Mouse (Mus musculus) spleen, postnatal 4 days (tissue): ENCODE measurements around the gene Cntnap1.

Source experiments
- DNase-seq, 2 experiments: peaks; one replicate each; pipeline ENCODE4 v3.0.0; 2022; ENCODE audit warnings: low spot score in 2 of 2

The Cntnap1 gene

GRCm38 (mm10) chr11:101182771-101183517, 12.6 kb downstream of the Cntnap1 start:
- no peak for DNase-seq

DNA sequence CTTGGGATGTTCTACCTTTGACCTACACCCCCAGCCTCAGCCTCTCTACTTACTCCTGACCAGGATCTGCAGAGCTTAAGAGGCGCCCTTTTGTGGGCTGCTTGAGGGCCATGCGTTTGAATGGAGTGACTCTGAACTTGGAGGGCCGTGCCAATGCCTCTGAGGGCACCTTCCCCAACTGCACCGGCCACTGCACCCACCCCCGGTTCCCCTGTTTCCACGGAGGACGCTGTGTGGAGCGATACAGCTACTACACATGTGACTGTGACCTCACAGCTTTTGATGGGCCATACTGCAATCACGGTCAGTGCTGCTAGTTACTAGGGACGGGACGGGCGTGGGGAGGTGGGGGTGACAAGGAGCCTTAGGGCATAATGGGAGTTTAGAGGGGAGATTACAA, 14.7 kb downstream of the Cntnap1 start:
- DNase-seq: no peak

DNA sequence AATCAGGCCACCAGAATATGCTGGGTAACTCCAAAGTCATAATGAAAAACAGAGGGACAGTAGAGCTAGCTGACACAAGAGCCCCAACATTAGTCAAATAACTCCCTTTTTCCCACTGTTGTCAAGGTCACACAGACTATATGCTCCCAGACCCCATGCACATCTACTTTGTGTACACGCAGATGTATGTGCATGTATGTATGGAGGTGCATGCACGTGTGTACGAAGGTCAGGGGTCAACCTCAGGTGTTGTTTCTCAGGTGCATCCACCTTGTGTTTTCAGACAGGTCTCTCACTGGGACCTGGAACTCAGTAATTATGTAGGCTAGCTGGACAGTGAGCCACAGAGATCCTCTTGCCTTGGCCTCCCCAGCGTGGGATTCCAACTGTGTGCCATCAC, 15.1 kb downstream of the Cntnap1 start:
- no peak for DNase-seq

GRCm38 (mm10) chr11:101186526-101187247, 16.4 kb downstream of the Cntnap1 start:
- DNase-seq: no peak

DNA sequence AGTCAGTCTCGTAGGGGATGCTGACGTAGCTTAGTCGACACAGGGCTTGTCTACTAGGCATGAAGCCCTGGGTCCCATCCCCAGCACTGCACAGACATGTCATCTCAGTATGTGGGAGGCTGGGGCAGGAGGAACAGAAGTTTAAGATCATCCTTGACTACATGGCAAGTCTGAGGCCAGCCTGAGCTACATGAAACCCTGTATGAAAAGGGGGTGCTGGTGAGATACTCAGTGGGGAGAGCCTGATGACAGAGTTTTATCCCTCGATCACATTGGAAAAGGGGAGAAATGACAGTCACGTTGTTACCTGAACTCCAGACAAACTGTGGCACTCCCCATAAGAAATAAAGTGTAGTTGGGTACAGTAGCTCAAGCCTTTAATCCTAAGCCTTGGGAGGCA, 17.2 kb downstream of the Cntnap1 start:
- no peak for DNase-seq

GRCm38 (mm10) chr11:101188166-101188805, 18.0 kb downstream of the Cntnap1 start:
- no peak for DNase-seq

DNA sequence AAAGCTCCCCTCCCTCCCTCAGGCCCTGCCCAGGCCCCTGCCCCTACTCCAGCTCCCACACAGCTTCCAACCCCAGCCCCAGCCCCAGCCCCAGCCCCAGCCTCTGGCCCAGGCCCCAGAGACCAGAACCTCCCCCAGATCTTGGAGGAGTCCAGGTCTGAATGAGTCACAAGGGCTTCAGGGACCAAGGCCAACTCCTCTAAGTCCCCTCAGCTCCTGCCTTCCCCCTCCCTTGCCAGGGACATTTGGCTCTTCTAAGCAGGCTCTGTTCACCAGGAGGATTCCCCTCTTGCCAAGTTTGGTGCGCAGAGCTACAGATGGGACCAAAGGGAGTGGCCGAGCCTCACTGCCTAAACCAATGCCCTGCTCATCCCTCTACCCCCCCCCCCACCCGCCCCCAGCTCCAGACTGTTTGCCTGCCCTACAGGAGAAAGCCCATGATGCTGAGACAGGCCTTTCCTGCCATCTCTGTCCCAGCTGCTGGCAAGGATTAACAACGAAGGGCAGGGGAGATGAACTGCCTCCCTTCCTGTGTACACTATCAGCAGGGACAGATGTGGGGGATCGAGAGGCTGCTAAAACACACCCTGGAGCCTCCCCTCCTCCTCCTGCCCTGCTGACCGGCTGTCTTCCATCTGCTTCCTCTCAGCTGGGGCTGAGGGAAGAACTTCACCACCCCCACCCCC, 19.3 kb downstream of the Cntnap1 start:
- DNase-seq: peak in 1 of 2 experiments; percentile 67

GRCm38 (mm10) chr11:101190181-101190912, 20.0 kb downstream of the Cntnap1 start:
- peak in 1 of 2 experiments; percentile 50 for DNase-seq

DNA sequence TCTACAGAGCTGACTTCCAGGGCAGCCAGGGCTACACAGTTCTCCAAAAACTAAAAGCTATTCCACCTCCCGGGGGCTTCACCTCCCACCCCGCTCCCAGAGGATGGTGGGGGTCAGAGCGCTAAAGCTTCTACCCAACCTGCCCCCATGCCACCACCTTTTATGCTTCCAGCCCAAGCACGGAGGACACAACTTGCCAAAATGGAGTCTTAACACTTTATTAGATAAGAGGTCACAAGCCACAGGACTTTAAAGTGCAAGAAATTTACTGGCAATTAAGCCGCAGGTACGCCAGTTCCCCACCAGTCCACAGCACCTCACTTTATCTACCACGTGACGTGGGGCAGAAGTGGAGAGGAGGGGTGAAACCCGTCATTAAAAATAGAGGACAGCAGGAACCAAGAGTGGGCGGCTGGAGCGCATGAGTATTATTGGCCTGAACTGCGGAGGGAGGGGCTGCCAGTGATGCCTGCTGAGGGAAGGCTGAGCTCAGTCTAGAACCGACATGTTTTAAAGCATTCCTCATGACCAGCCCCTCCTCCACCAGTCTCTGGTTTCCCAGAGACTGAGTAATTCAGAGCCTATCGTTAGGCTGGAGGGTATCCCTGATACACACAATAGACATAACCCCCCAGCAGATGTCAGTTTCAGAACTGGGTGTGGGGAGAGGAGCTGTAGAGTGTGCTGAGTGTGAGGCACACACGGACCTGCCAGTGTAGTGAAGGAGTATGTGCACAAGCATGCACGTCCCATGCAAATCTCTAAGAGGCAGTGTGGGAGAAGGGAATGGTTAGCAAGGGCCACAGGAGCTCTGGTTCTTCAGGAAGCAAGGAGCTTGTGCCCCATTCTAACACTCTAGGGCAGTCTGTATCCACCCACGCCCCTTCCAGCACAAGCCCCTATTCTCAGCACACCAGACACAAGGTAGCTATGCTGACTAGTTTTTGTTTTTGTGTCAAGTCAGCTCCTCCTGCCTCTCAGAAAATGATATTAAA, 20.9 kb downstream of the Cntnap1 start:
- no peak for DNase-seq

DNA sequence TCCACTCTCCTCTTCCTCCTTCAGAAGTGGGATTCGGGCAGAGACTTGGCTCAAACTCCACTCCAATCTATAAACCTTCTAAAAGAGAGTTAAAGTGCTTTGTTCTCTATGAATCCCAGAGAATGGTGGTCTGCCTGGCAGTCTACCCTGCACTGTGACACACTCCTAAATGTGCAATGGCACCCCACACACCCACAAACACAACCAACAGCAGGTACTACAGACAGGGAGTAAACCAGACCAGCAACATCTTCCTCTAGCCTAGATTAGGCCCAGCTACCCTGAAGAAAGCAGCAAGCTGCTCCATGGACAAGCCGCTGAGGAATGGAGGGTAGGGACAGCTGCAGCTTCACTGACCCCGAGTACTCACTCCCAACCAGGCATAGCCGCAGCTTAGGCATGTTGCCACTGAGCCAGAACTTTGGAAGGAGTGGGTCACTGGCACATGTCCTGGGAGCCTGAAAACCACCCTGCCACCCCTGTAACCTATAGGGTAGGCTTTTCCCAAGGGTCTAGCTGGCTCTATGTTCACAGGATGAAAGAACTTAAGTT, 21.7 kb downstream of the Cntnap1 start:
- DNase-seq: no peak

DNA sequence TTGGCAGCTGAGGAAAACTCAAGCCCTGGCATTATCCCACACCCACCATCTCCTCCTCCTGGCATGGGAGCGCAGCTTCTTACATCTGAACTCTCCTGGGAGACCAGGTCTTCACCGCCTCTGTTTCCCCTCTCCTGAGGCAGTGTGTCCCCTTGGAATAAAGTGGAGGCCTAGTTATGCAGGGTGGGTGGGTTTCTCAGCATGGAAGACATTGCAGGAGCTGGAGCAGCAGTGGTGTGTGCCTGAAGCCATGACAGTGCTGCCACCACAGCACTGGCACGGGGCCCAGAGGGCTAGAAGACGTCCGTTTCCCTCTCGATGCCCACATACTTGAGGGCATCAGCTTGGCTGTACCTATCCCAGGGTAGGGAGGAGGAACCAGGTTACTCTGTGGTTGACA, 22.3 kb downstream of the Cntnap1 start:
- no peak for DNase-seq

- no peak for DNase-seq
Observed at GRCm38 (mm10) chr11:101193076-101193475, 22.8 kb downstream of the Cntnap1 start.

DNA sequence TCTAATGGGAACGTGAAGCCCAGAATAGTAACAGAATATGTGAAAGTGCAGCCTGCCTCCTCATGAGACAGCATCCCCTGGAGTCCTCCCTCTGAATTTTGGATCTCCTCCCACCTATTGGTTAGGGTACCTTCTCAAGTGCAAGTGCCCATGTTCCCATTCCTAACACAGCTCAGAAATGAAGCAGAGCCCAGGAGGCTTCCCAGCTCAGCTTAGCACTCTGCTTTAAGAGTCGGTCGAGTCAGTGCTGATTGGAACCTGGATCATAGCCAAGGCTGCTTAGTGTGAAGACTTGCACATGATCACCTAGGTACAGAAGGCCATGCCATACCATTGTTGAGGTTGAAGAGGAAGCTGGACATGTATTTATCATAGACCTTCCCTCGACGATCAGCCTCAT, 23.8 kb downstream of the Cntnap1 start:
- no peak for DNase-seq

- DNase-seq: no peak
Observed at GRCm38 (mm10) chr11:101194643-101195042, 24.3 kb downstream of the Cntnap1 start.

- DNase-seq: no peak
Observed at GRCm38 (mm10) chr11:101195101-101195500, 24.8 kb downstream of the Cntnap1 start.

- DNase-seq: no peak
Observed at GRCm38 (mm10) chr11:101195571-101195970, 25.2 kb downstream of the Cntnap1 start.

- DNase-seq: peak in 1 of 2 experiments; percentile 59
Observed at GRCm38 (mm10) chr11:101196175-101196574, 25.9 kb downstream of the Cntnap1 start.

DNA sequence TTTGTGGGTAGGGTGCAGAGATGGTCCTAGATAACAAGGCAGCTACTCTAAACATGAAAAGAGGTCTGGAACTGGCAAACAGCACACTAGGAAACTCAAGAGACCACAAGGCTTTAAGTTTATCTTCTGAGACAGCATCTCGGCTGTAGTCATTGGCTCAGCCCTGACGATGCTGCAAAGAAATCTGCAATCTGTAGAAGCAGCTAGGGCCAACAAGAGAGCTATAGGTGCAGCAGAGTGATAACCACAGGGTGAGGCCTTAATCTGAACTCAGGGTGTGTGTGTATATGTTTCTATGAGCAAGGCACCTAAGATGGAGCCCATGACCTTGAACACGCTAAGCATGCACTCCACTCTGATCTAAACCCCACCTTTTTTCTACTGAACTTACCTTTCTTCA, 29.2 kb downstream of the Cntnap1 start:
- DNase-seq: no peak

DNA sequence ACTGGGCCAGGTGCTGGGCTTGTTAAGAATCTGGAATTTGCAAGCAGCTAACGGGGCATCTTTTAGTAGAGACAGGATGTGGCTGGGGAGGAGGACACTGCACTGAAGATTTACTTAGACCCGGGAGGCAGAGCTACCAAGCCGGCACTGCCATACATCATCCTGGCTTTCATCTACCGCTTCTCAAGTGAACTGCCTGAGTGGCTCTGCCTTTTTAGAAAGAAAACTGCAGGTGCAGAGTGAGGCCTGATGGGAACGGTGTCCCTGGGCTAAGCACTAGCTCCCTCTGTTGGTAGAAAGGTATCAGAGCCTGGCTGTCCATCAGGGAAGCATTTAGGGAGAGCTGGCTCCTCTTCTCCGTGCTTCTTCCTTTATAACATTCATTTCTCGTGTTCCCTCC, 30.7 kb downstream of the Cntnap1 start:
- DNase-seq: peak in 1 of 2 experiments; percentile 55

DNA sequence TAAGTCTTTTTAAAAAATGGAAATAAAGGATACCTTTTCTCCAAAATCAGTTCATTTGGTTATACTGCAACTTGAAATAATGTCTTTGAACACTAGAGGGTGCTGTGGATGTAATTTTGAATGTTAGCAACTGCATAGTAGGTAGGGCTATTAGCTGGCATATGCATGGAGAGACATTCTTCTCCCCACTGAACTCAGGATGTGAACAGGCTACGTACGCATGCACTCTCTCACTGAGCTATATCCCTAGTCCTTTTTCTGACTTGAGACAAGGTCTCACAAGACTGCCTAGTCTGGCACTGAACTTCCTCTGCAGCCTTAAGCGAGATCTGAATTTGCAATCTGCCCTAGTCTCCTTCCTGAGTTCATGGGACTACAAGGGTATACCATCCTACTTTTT, 41.6 kb downstream of the Cntnap1 start:
- no peak for DNase-seq
